Mouse (Mus musculus): ENCODE results near the gene Klf2. TPM values are rescaled to one million over a fixed set of nuclear protein-coding genes. Genes with fewer than 3 reads are reported as not detected.

The Klf2 gene
- polyA plus RNA-seq (2015; fragmentation: Nextera tagmentation; extraction: Ambion mirVana) = 11.7 and 12.9 TPM in 2 replicates

- 2% methylated on average over 39 of the region's 46 CpGs for WGBS
- Histone ChIP-seq H3K4me1 (replicated peaks; ENCODE audit: control insufficient read depth, insufficient read depth, low read length) (no peaks in the 10 kb centered on the region; the same call in 1 of the 2 replicates), H3K4me3 (ENCODE audit: low read length) (peak within 1 kb of the TSS; percentile 70), H3K36me3 (ENCODE audit: control insufficient read depth, insufficient read depth, low read length) (no peaks in the 10 kb centered on the region), H3K9me3 (ENCODE audit: control insufficient read depth, low read length) (no peaks in the 10 kb centered on the region), H3K27ac (ENCODE audit: low read length) (0 out of 2 replicates have a peak within 1 kb of the TSS, but pooled peaks have one; percentile 5), H3K9ac (ENCODE audit: low read length) (peak within 1 kb of the TSS; percentile 63), H3K4me2 (ENCODE audit: low read depth, low read length) (peak within 1 kb of the TSS; percentile 74), H3K27me3 (ENCODE audit: control insufficient read depth, insufficient read depth, low read depth, low read length) (peaks cover 25% of the 10 kb centered on the region)
- ATAC-seq (ENCODE audit: low read depth) = peak; percentile 99
Observed at GRCm38 (mm10) chr8:72318801-72319322, at the start of gene Klf2. Klf2 (plus strand) TSS chr8:72319033.

DNA sequence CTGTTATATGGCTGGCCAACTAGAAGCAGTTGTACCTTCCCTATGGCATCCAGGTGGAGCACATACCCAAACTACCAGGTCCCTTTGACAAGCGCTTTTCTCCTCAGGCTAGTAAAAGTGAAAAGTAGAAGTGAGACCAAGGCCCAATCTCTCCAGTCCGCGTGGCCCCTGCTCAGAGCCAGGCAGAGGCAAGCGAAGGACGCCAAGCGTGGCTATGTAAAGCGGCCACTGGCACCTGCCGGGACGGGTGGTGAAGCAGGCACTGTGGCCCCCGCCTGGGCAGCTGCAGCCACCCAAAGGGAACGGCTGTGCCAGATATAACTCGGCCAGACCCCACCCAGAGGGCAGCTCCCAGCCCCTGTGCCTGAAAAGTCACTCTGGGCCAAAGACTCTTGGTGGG, 48.2 kb upstream of the Klf2 start:
- Histone ChIP-seq H3K9ac (ENCODE audit: low read length) (no peak overlapping the region), H3K4me2 (ENCODE audit: low read depth, low read length) (no peak overlapping the region), H3K9me3 (ENCODE audit: control insufficient read depth, low read length) (no peaks in the 10 kb centered on the region), H3K4me3 (ENCODE audit: low read length) (no peak overlapping the region), H3K4me1 (replicated peaks; ENCODE audit: control insufficient read depth, insufficient read depth, low read length) (no peaks in the 10 kb centered on the region), H3K36me3 (ENCODE audit: control insufficient read depth, insufficient read depth, low read length) (no peaks in the 10 kb centered on the region), H3K27me3 (ENCODE audit: control insufficient read depth, insufficient read depth, low read depth, low read length) (no peaks in the 10 kb centered on the region), H3K27ac (ENCODE audit: low read length) (no peak overlapping the region)
- ATAC-seq (ENCODE audit: low read depth) = no peak
- 85% methylated on average over 12 of the region's 12 CpGs for WGBS

DNA sequence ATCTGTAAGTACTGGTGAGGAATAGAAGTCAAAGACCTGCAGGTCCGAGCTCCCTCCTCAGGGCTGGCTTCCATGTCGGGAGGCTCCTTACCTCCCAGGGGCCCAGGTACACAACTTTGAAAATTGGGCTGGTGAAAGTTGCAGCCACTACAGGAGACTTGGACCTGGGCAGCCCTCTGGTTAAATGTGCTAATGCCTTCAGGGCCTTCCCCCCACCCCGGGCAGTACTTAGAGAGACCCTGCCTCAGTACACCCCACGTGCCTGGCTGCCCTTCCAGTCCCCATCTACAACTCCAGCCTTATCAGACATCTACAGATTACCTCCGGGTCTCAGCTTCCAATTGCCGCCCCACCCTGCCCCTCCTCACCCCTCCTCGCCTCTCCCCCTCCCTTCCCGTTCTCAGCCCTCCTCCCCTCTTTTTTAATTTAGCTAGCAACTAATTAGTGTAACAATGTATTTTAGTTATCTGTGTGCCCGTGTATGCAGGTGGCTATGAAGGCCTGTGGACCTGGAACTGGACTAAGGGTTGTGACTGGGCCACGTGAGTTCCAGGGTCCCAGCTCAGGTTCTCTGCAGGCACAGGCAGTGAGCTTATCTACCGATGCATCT, 47.7 kb upstream of the Klf2 start:
- Histone ChIP-seq H3K9me3 (ENCODE audit: control insufficient read depth, low read length) (no peaks in the 10 kb centered on the region), H3K4me3 (ENCODE audit: low read length) (no peak overlapping the region), H3K4me2 (ENCODE audit: low read depth, low read length) (no peak overlapping the region), H3K4me1 (replicated peaks; ENCODE audit: control insufficient read depth, insufficient read depth, low read length) (no peaks in the 10 kb centered on the region), H3K27me3 (ENCODE audit: control insufficient read depth, insufficient read depth, low read depth, low read length) (no peaks in the 10 kb centered on the region), H3K27ac (ENCODE audit: low read length) (no peak overlapping the region), H3K36me3 (ENCODE audit: control insufficient read depth, insufficient read depth, low read length) (no peaks in the 10 kb centered on the region), H3K9ac (ENCODE audit: low read length) (no peak overlapping the region)
- WGBS = 61% methylated on average over 11 of the region's 11 CpGs
- ATAC-seq (ENCODE audit: low read depth) = no peak

- Histone ChIP-seq H3K36me3 (ENCODE audit: control insufficient read depth, insufficient read depth, low read length) (no peaks in the 10 kb centered on the region), H3K9ac (ENCODE audit: low read length) (no peak overlapping the region), H3K9me3 (ENCODE audit: control insufficient read depth, low read length) (no peaks in the 10 kb centered on the region), H3K4me3 (ENCODE audit: low read length) (no peak overlapping the region), H3K4me1 (replicated peaks; ENCODE audit: control insufficient read depth, insufficient read depth, low read length) (no peaks in the 10 kb centered on the region), H3K4me2 (ENCODE audit: low read depth, low read length) (no peak overlapping the region), H3K27ac (ENCODE audit: low read length) (no peak overlapping the region), H3K27me3 (ENCODE audit: control insufficient read depth, insufficient read depth, low read depth, low read length) (no peaks in the 10 kb centered on the region)
- ATAC-seq (ENCODE audit: low read depth) = no peak
- WGBS = 60% methylated on average over 3 of the region's 3 CpGs
Observed at GRCm38 (mm10) chr8:72271691-72272090, 47.1 kb upstream of the Klf2 start.

GRCm38 (mm10) chr8:72272361-72272760, 46.5 kb upstream of the Klf2 start:
- Histone ChIP-seq H3K36me3 (ENCODE audit: control insufficient read depth, insufficient read depth, low read length) (no peaks in the 10 kb centered on the region), H3K4me2 (ENCODE audit: low read depth, low read length) (no peak overlapping the region), H3K9ac (ENCODE audit: low read length) (no peak overlapping the region), H3K4me3 (ENCODE audit: low read length) (no peak overlapping the region), H3K27me3 (ENCODE audit: control insufficient read depth, insufficient read depth, low read depth, low read length) (no peaks in the 10 kb centered on the region), H3K4me1 (replicated peaks; ENCODE audit: control insufficient read depth, insufficient read depth, low read length) (no peaks in the 10 kb centered on the region), H3K27ac (ENCODE audit: low read length) (no peak overlapping the region), H3K9me3 (ENCODE audit: control insufficient read depth, low read length) (no peaks in the 10 kb centered on the region)
- peak; percentile 67; the same call in 1 of the 2 replicates for ATAC-seq (ENCODE audit: low read depth)
- WGBS = 11% methylated on average over 3 of the region's 3 CpGs

- Histone ChIP-seq H3K4me2 (ENCODE audit: low read depth, low read length) (no peak overlapping the region), H3K4me1 (replicated peaks; ENCODE audit: control insufficient read depth, insufficient read depth, low read length) (no peaks in the 10 kb centered on the region), H3K36me3 (ENCODE audit: control insufficient read depth, insufficient read depth, low read length) (no peaks in the 10 kb centered on the region), H3K9me3 (ENCODE audit: control insufficient read depth, low read length) (no peaks in the 10 kb centered on the region), H3K27ac (ENCODE audit: low read length) (no peak overlapping the region), H3K27me3 (ENCODE audit: control insufficient read depth, insufficient read depth, low read depth, low read length) (no peaks in the 10 kb centered on the region), H3K9ac (ENCODE audit: low read length) (no peak overlapping the region), H3K4me3 (ENCODE audit: low read length) (no peak overlapping the region)
- no peak for ATAC-seq (ENCODE audit: low read depth)
- 55% methylated on average over 1 of the region's 1 CpGs for WGBS
Observed at GRCm38 (mm10) chr8:72273111-72273770, 45.6 kb upstream of the Klf2 start.

- Histone ChIP-seq H3K36me3 (ENCODE audit: control insufficient read depth, insufficient read depth, low read length) (no peaks in the 10 kb centered on the region), H3K27ac (ENCODE audit: low read length) (no peak overlapping the region), H3K4me3 (ENCODE audit: low read length) (no peak overlapping the region), H3K27me3 (ENCODE audit: control insufficient read depth, insufficient read depth, low read depth, low read length) (no peaks in the 10 kb centered on the region), H3K4me1 (replicated peaks; ENCODE audit: control insufficient read depth, insufficient read depth, low read length) (no peaks in the 10 kb centered on the region), H3K4me2 (ENCODE audit: low read depth, low read length) (no peak overlapping the region), H3K9ac (ENCODE audit: low read length) (no peak overlapping the region), H3K9me3 (ENCODE audit: control insufficient read depth, low read length) (no peaks in the 10 kb centered on the region)
- no peak for ATAC-seq (ENCODE audit: low read depth)
- 63% methylated on average over 5 of the region's 5 CpGs for WGBS
Observed at GRCm38 (mm10) chr8:72273807-72274206, 45.0 kb upstream of the Klf2 start.

GRCm38 (mm10) chr8:72277244-72277643, 41.6 kb upstream of the Klf2 start:
- Histone ChIP-seq H3K4me2 (ENCODE audit: low read depth, low read length) (no peak overlapping the region), H3K9me3 (ENCODE audit: control insufficient read depth, low read length) (no peaks in the 10 kb centered on the region), H3K27ac (ENCODE audit: low read length) (no peak overlapping the region), H3K27me3 (ENCODE audit: control insufficient read depth, insufficient read depth, low read depth, low read length) (no peaks in the 10 kb centered on the region), H3K4me3 (ENCODE audit: low read length) (no peak overlapping the region), H3K9ac (ENCODE audit: low read length) (no peak overlapping the region), H3K4me1 (replicated peaks; ENCODE audit: control insufficient read depth, insufficient read depth, low read length) (no peaks in the 10 kb centered on the region), H3K36me3 (ENCODE audit: control insufficient read depth, insufficient read depth, low read length) (no peaks in the 10 kb centered on the region)
- no peak for ATAC-seq (ENCODE audit: low read depth)
- WGBS = 37% methylated on average over 3 of the region's 3 CpGs

GRCm38 (mm10) chr8:72279151-72279550, 39.7 kb upstream of the Klf2 start:
- H3K4me2 ChIP-seq (ENCODE audit: low read depth, low read length) = no peak overlapping the region
- no peaks in the 10 kb centered on the region for H3K27me3 ChIP-seq (ENCODE audit: control insufficient read depth, insufficient read depth, low read depth, low read length)
- H3K9me3 ChIP-seq (ENCODE audit: control insufficient read depth, low read length) = no peaks in the 10 kb centered on the region
- H3K27ac ChIP-seq (ENCODE audit: low read length) = no peak overlapping the region
- no peak overlapping the region for H3K4me3 ChIP-seq (ENCODE audit: low read length)
- H3K36me3 ChIP-seq (ENCODE audit: control insufficient read depth, insufficient read depth, low read length) = no peaks in the 10 kb centered on the region
- H3K4me1 ChIP-seq (replicated peaks; ENCODE audit: control insufficient read depth, insufficient read depth, low read length) = no peaks in the 10 kb centered on the region
- WGBS = 73% methylated on average over 7 of the region's 7 CpGs
- no peak for ATAC-seq (ENCODE audit: low read depth)
- H3K9ac ChIP-seq (ENCODE audit: low read length) = no peak overlapping the region

All from lung, embryonic 16.5 days (tissue).